Mouse (Mus musculus) E14TG2a.4 (cell line): ENCODE results near the gene Cnppd1.

Experiments
- H3K27me3 ChIP-seq: 2 replicates; pipeline ENCODE4 v1.6.1; 2014; ENCODE audit warnings: low read length, control low read depth; ENCODE audit not compliant: insufficient read depth
- H3K36me3 ChIP-seq: 2 replicates; pipeline ENCODE4 v1.6.1; 2014; ENCODE audit warnings: low read length, control low read depth; ENCODE audit not compliant: insufficient read depth
- H3K4me1 ChIP-seq: replicated peaks from 2 replicates; pipeline ENCODE4 v1.6.1; 2014; ENCODE audit warnings: low read depth, low read length, control low read depth
- H3K4me3 ChIP-seq: replicated peaks from 2 replicates; pipeline ENCODE4 v1.5.1; 2014; ENCODE audit warnings: mild to moderate bottlenecking, low read length
- H3K9me3 ChIP-seq: 2 replicates; pipeline ENCODE4 v1.6.1; 2014; ENCODE audit warnings: low read length, control low read depth
- CTCF ChIP-seq: conservative IDR thresholded peaks from 2 replicates; pipeline ENCODE4 v1.5.1; 2014; ENCODE audit warnings: low read length
- NANOG ChIP-seq: IDR thresholded peaks from 2 replicates; pipeline ENCODE4 v1.6.1; 2014; ENCODE audit warnings: borderline replicate concordance, low read length, mixed read lengths
- POU5F1 ChIP-seq: IDR thresholded peaks from 2 replicates; pipeline ENCODE4 v1.6.1; 2014; ENCODE audit warnings: low read length, borderline replicate concordance

The Cnppd1 gene

GRCm38 (mm10) chr1:75136730-75137129 lies 5.8 kb downstream of the Cnppd1 start:
- Histone ChIP-seq H3K9me3 (no peaks in the 10 kb centered on the region), H3K36me3 (peaks cover 23% of the 10 kb centered on the region), H3K4me3 (no peak overlapping the region), H3K27me3 (peaks cover 54% of the 10 kb centered on the region), H3K4me1 (peaks cover 17% of the 10 kb centered on the region)
- TF ChIP-seq NANOG = no peak
- no peak for TF ChIP-seq CTCF
- TF ChIP-seq POU5F1 = no peak

- Histone ChIP-seq H3K27me3 (peaks cover 50% of the 10 kb centered on the region), H3K4me3 (no peak overlapping the region), H3K36me3 (peaks cover 23% of the 10 kb centered on the region), H3K9me3 (no peaks in the 10 kb centered on the region), H3K4me1 (peaks cover 14% of the 10 kb centered on the region)
- TF ChIP-seq CTCF = no peak
- no peak for TF ChIP-seq POU5F1
- no peak for TF ChIP-seq NANOG
Observed at GRCm38 (mm10) chr1:75136293-75136692, 6.2 kb downstream of the Cnppd1 start.

GRCm38 (mm10) chr1:75133421-75134207 lies 8.9 kb downstream of the Cnppd1 start, which contains the start of gene Slc23a3:
TSS of gene Slc23a3 (minus strand) at chr1:75133890.
- no peaks in the 10 kb centered on the region for H3K9me3 ChIP-seq
- TF ChIP-seq POU5F1 (no peak), NANOG (no peak), CTCF (no peak)
- peaks cover 38% of the 10 kb centered on the region for H3K27me3 ChIP-seq
- H3K4me3 ChIP-seq = no peak within 1 kb of the TSS
- H3K4me1 ChIP-seq = peaks cover 7% of the 10 kb centered on the region
- peaks cover 20% of the 10 kb centered on the region for H3K36me3 ChIP-seq

- TF ChIP-seq POU5F1 (no peak), NANOG (no peak), CTCF (no peak)
- Histone ChIP-seq H3K4me1 (peaks cover 20% of the 10 kb centered on the region), H3K27me3 (peaks cover 30% of the 10 kb centered on the region), H3K36me3 (no peaks in the 10 kb centered on the region), H3K4me3 (no peak overlapping the region), H3K9me3 (no peaks in the 10 kb centered on the region)
Observed at GRCm38 (mm10) chr1:75128641-75129040, 13.9 kb downstream of the Cnppd1 start.

- no peaks in the 10 kb centered on the region for H3K36me3 ChIP-seq
- H3K4me3 ChIP-seq = peak overlapping the region; percentile 85
- peaks cover 18% of the 10 kb centered on the region for H3K4me1 ChIP-seq
- TF ChIP-seq CTCF (no peak), POU5F1 (no peak), NANOG (no peak)
- peaks cover 12% of the 10 kb centered on the region for H3K27me3 ChIP-seq
- no peaks in the 10 kb centered on the region for H3K9me3 ChIP-seq
Observed at GRCm38 (mm10) chr1:75125418-75125817, 17.1 kb downstream of the Cnppd1 start.

GRCm38 (mm10) chr1:75124346-75125321 lies 17.9 kb downstream of the Cnppd1 start, which contains the start of gene Nhej1:
TSS of gene Nhej1 (minus strand) at chr1:75125200.
- no peaks in the 10 kb centered on the region for H3K36me3 ChIP-seq
- H3K27me3 ChIP-seq = peaks cover 9% of the 10 kb centered on the region
- peak within 1 kb of the TSS; percentile 85 for H3K4me3 ChIP-seq
- H3K4me1 ChIP-seq = peaks cover 18% of the 10 kb centered on the region
- no peaks in the 10 kb centered on the region for H3K9me3 ChIP-seq
- TF ChIP-seq CTCF (peak; percentile 94), POU5F1 (no peak)

- TF ChIP-seq POU5F1 (no peak), CTCF (no peak), NANOG (no peak)
- H3K4me1 ChIP-seq = peaks cover 18% of the 10 kb centered on the region
- no peak overlapping the region for H3K4me3 ChIP-seq
- no peaks in the 10 kb centered on the region for H3K9me3 ChIP-seq
- no peaks in the 10 kb centered on the region for H3K36me3 ChIP-seq
- no peaks in the 10 kb centered on the region for H3K27me3 ChIP-seq
Observed at GRCm38 (mm10) chr1:75122211-75122610, 20.3 kb downstream of the Cnppd1 start.
